Mouse (Mus musculus) layer of hippocampus, adult 9-11 months (tissue): Measurements from ENCODE around the gene Mxd4.
A peak's percentile ranks its signal among the peaks of the same experiment; 100 is the strongest.

Experiments used
- DNase-seq: peaks from one replicate; pipeline ENCODE4 v3.0.0; 2022

The Mxd4 gene

GRCm38 (mm10) chr5:34195786-34196185 is 8.3 kb upstream of the Mxd4 start:
- DNase-seq: no peak

GRCm38 (mm10) chr5:34194975-34195662 is 7.6 kb upstream of the Mxd4 start:
- no peak for DNase-seq

GRCm38 (mm10) chr5:34194426-34194825 is 6.9 kb upstream of the Mxd4 start:
- DNase-seq: no peak

- DNase-seq: no peak
Measured at GRCm38 (mm10) chr5:34191843-34192242, 4.3 kb upstream of the Mxd4 start.

GRCm38 (mm10) chr5:34191021-34191420 is 3.5 kb upstream of the Mxd4 start:
- peak; percentile 78 for DNase-seq

- DNase-seq: no peak
Measured at GRCm38 (mm10) chr5:34189521-34189920, 2.0 kb upstream of the Mxd4 start.

GRCm38 (mm10) chr5:34188856-34189255 is 1.3 kb upstream of the Mxd4 start:
- DNase-seq: no peak

- no peak for DNase-seq
Measured at GRCm38 (mm10) chr5:34186961-34187391, 544 bp downstream of the Mxd4 start.

GRCm38 (mm10) chr5:34186391-34186790 is 1.1 kb downstream of the Mxd4 start:
- no peak for DNase-seq

- DNase-seq: no peak
Measured at GRCm38 (mm10) chr5:34185791-34186190, 1.7 kb downstream of the Mxd4 start.

- peak; percentile 1 for DNase-seq
Measured at GRCm38 (mm10) chr5:34185051-34185580, 2.4 kb downstream of the Mxd4 start.

GRCm38 (mm10) chr5:34183976-34184375 is 3.5 kb downstream of the Mxd4 start:
- DNase-seq: peak; percentile 2

GRCm38 (mm10) chr5:34183156-34183880 is 4.2 kb downstream of the Mxd4 start:
- peak; percentile 16 for DNase-seq

GRCm38 (mm10) chr5:34182486-34182885 is 5.0 kb downstream of the Mxd4 start:
- DNase-seq: peak; percentile 15

- DNase-seq: no peak
Measured at GRCm38 (mm10) chr5:34177821-34178220, 9.7 kb downstream of the Mxd4 start.

GRCm38 (mm10) chr5:34177091-34177490 is 10.4 kb downstream of the Mxd4 start:
- DNase-seq: peak; percentile 24

GRCm38 (mm10) chr5:34176691-34177090 is 10.8 kb downstream of the Mxd4 start:
- peak; percentile 9 for DNase-seq

GRCm38 (mm10) chr5:34175403-34175694 is 12.2 kb downstream of the Mxd4 start:
- peak; percentile 2 for DNase-seq

GRCm38 (mm10) chr5:34174550-34175402 is 12.7 kb downstream of the Mxd4 start:
- peak; percentile 1 for DNase-seq

- peak; percentile 8 for DNase-seq
Measured at GRCm38 (mm10) chr5:34174021-34174420, 13.5 kb downstream of the Mxd4 start.

- DNase-seq: no peak
Measured at GRCm38 (mm10) chr5:34170726-34171125, 16.8 kb downstream of the Mxd4 start.

GRCm38 (mm10) chr5:34169954-34170353 is 17.6 kb downstream of the Mxd4 start:
- no peak for DNase-seq
